Mouse (Mus musculus) cerebellum, postnatal 36 days (tissue): ENCODE data around the gene Akr1b10.
"Not testable (repeated sequence)": the region's sequence is repeated elsewhere in the genome, so short reads cannot be mapped to it uniquely, and the experiment has no call there.

Source experiments
- DNase-seq, 2 experiments: peaks; one replicate each; pipeline ENCODE4 v3.0.0; 2021 to 2022; ENCODE audit warnings: mixed read lengths in 2 of 2

The Akr1b10 gene

DNA sequence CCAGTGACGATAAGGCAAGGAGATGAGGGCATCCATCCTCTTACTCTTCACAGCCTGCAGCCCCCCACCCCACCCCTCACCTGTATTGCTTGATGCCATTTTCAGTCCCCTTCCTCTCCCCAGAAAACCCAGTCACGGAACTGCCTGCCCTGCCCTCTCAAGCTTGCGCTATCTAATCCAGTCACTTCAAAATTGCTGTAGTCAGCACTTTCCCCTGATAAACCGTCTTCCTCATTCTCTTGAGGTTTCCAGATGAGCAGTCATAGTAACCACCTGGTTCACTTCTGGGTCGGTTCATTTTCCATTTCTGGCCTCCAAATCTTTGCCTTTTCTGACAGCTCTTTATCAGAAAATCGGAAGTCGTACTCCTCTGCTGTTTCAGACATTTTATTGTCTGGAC lies 10.2 kb upstream of the Akr1b10 start:
- DNase-seq: no peak

DNA sequence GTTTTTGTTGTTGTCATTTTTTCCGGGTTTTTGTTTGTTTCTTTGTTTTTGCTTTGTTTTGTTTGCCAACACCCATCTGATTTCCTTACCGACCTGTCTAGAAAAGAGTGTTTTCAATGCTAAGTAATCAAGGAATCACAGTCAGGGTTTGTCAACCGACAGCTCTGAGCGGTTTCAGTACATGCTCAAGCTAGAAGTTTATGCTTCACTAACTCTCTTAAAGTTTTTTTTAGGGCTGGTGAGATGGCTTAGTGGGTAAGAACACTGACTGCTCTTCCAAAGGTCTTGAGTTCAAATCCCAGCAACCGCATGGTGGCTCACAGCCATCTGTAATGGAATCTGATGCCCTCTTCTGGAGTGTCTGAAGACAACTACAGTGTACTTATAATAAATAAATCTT lies 8.1 kb upstream of the Akr1b10 start:
- DNase-seq: not testable (repeated sequence)

- no peak for DNase-seq
Measured at GRCm38 (mm10) chr6:34383401-34383800, 617 bp upstream of the Akr1b10 start.

DNA sequence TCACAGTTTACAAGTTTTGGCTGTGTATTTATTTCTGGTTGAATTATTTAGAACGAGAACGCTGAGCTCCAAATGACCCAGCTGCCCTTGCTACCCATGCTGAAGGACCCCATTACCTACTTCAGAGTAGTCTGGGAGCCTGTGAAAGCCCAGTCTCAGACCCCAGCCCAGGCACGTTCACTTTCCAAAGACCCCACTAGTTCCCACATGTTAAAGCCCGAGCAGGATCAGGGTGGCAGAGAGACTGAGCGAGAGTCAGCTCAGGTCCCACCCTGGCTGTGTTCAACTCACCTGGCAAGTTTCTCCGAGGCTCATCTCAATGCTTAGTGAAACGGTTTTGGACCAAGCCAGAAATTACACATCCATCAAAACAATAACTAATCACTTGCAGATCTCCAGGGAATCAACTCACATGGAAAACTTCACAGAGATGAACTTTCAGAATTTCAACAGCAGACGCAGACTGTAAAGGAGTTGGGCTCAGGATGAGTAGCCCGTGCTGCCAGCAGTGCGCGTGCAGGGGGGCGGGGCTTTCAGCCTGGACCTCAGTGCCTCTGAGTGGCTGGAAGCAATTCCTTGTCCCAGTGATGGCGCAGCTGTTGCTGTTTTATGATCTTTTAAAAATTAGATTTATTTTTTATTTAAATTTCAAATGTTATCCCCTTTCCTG lies 818 bp downstream of the Akr1b10 start:
- DNase-seq: peak; percentile 11 to 21

DNA sequence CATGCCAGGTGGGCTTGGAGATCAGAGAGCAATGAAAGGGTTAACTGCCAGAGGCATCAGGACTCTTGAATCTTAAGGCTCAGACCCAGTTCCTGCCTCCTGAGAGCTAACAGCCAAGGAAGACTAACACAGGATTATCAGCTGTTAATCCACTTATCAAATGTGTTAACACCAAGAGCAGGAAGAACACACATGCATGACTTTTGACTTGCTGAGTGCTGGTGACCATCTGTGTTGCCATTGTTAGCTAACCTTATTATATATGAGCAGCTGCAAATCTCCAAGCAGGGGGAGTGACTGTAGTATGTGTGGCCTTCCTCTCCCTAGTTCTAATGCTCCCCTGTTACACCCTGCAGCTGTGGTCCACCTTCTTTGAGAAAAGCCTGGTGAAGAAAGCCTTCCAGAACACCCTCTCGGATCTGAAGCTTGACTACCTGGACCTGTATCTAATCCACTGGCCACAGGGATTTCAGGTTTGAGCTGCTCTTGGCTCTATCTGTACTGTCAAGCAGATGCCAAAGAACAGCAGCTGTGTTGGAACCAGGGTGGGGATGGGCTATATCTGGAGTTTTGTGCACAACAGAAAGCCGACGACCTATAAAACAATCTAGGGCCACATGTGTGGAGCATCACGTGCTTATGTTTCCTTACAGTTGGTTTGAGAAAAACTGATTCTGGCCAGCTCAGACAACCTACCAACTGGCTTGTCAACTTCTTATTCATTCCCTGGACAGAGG lies 4.6 kb downstream of the Akr1b10 start:
- no peak for DNase-seq

DNA sequence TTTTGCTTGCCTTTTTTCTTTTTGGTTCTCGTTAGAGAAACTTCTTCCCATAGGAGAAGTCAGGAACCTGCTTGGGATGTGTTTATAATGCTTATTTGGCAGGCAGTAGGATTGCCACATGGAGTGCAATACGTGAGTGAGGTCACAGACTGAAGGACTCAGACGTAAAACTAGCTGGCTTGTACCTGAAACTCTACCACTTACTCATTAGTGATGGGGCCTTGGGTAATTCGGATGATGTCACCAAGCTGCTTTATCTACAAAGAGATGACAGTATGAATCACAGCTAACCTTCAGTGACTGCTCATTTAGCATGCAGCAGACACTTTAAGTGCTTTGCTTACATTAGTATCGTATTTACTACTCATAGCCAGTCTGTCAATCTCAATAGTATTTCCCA lies 11.9 kb downstream of the Akr1b10 start:
- no peak for DNase-seq

DNA sequence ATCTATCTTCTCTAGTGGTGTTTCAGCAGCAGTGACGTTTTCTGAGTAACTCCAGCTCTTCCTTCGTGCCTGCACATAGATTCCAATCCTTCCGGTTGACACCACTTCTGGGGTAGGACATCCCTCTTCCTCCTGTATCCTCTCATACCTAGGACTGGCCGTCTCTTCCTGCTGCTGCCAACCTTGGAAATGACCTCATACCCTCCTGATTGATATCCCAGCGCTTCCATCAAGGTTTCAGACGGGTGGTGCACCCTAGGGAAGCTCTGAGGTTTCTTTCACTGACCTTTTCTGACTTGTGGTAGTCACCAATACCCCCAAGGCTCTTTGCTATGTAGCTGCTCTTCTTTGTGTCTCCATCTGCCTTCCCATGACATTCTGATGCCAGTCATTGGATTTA lies 14.4 kb downstream of the Akr1b10 start:
- DNase-seq: no peak

GRCm38 (mm10) chr6:34399606-34400220 lies 15.7 kb downstream of the Akr1b10 start:
- DNase-seq: no peak

DNA sequence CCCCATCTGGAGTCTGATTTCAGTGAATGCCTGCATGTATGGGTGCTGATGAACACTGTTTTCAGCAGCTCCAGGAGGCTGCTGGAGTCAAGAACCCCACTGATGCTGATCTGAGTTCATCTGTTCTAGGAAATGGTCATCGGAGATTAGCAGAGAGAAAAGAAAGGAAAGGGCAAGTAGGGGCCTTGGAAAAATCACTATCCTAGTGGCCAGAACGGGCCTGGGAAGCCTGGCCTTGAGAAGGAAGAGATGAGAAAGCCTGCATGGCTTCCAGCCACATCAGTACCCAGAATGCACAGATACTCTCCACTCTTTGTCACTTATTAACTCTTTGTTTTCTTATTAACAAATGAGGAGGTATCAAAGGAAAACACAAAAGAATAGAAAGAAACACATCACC lies 16.7 kb downstream of the Akr1b10 start:
- no peak for DNase-seq

DNA sequence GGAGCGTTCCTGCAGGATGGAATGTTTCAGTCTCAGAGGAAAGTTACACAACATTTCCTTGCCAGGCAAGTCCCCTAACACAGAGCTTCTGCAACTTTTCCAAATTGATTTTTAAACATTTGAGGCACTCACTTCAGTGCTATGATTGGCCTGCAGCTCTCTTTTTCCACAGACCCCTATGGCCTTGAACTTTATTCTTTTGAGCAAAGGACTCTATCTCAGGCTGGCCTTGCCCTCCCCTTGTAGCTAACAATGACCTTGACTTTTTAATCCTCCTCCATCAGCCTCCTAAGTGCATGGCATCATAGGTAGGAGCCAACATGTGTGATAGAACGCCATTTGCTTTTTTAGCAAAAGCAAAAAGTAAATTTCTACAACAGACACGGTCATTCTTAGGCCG lies 22.7 kb downstream of the Akr1b10 start:
- no peak for DNase-seq

- DNase-seq: no peak
Measured at GRCm38 (mm10) chr6:34407403-34407802, 23.4 kb downstream of the Akr1b10 start.

- DNase-seq: no peak
Measured at GRCm38 (mm10) chr6:34412023-34412422, 28.0 kb downstream of the Akr1b10 start, which contains the start of gene Akr1b7. Akr1b7 (plus strand) TSS chr6:34412334.

DNA sequence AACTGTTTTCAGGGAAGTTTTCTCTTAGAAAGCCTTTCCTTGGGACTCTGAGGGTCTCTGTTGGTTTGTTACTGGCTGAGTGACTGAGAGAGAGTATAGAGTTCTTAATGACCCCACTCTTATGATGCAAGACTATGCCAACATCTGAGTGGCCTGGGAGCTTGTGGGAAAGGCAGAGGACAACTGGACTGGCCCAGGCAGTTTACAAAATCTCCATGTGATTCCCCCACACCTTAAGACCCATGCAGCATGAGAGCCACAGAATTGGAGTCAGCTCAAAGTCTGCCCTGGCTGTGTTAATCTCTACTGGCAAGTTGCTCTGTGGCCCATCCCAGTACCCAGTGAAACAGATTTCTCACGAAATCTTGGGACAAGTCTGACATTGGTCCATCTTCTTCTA lies 28.7 kb downstream of the Akr1b10 start:
- no peak for DNase-seq

DNA sequence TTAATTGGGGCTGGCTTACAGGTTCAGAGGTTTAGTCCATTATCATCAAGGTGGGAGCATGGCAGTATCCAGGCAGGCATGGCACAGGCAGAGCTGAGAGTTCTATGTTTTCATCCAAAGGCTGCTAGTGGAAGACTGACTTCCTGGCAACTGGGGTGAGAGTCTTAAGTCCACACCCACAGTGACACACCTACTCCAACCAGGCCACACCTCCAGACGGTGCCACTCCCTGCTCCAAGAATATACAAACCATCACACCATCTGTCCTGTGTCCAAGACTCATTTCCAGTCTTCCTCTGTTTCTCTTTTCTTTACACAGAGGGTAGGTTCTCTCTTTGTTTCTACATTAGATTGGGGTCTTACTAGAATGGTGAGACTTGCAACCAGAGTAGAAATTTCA lies 29.4 kb downstream of the Akr1b10 start:
- DNase-seq: not testable (repeated sequence)

DNA sequence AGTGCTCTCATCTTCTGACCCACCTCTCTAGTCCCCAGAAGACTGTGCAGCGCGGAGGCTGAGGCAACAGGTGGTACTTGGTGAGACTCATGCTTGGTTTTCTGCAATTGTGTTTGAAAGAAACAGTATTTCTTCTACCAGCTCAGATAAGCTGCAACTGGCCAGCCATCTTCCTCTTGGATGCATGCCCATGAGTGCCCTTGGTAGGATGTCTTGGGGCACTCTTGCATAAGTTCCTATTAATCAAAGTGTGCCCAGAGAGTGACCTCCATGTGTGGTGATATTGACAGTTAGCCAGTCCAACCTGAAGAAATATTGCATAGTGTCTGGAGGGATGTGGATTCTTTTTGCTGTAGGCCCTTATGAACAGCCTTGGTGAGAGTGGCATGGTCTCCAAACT lies 32.5 kb downstream of the Akr1b10 start:
- no peak for DNase-seq

DNA sequence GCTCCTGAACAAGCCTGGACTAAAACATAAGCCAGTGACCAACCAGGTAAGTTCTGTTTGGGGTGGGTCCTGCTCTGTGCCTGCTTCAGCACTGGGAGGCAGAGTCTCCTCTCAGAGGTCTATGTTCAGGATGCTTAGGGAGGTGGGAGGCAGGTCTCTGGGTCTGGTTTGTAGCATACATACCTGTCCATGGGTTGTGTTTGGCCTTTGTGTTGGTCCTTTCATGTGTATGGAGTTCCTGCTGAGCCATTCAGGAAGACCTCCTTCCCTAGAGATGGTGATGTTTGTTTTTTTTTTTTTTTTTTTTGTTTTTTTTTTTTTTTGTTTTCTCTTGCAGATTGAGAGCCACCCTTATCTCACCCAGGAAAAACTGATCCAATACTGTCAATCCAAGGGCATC lies 35.1 kb downstream of the Akr1b10 start:
- no peak for DNase-seq

- no peak for DNase-seq
Measured at GRCm38 (mm10) chr6:34439006-34439405, 55.0 kb downstream of the Akr1b10 start.

DNA sequence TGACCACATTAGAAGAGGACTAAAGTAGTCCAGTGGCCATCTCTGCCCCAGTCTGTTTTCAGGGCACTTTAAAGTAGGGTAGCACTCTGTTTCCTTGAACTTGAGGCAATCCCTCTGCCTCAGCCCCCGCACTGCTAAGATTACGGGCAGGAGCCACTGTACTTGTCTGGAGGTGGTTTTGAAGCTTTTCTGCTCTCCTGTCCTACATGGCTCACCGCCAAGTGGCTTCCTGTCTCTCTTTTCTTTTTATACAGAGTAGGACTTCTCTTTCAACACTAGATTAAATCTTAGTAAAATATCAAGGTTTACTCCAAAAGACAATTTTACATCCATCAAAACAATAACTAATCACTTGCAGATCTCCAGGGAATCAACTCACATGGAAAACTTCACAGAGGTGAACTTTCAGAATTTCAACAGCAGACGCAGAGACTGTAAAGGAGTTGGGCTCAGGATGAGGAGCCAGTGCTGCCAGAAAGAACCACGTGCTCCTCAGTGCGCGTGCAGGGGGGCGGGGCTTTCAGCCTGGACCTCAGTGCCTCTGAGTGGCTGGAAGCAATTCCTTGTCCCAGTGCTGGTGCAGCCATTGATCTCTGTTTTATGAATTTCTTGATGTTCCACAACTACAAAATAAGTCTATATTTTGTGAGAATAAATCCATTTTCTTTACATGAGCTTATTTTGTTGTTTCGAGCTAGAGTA lies 57.7 kb downstream of the Akr1b10 start:
- DNase-seq: no peak

DNA sequence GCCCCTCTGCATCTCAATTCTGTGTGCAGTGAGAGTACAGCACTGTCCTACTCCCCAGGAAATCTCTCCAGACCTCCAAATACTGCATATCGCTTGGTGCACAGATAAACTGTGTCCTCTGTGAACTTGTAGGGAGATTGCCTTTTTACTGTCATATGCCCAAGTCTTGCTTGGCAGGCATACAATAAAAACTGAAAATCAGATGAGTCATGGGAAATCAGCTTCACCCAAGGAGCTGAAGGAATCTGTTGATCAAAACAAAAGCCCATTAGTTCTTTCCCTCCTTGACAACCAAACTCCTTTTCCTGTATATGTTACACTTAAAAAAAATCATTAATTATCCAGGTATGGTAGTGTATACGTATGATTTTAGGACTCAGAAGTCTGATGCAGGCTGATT lies 59.8 kb downstream of the Akr1b10 start:
- no peak for DNase-seq
